Mouse (Mus musculus) embryonic stem cell, embryonic (primary cell): ENCODE data around the gene Kif3a.
"Not testable (repeated sequence)": the region's sequence is repeated elsewhere in the genome, so short reads cannot be mapped to it uniquely, and the experiment has no call there.

Source experiments
- CTCF ChIA-PET, 4 experiments: fragments of 300-600 bp in 2 of 4; fragments of 350-600 bp in 2 of 4; sonication (Branson Sonifier 250); formaldehyde crosslinking; loops; one replicate each; lab custom pipeline; 2022; ENCODE audit warnings: inconsistent platforms in 2 of 4; lab: Charles Lee
- POLR2A ChIA-PET, 4 experiments: fragments of 300-600 bp in 2 of 4; fragments of 350-600 bp in 2 of 4; sonication (Branson Sonifier 250); formaldehyde crosslinking; loops; one replicate each; lab custom pipeline; 2022; ENCODE audit warnings: antibody characterized with exemption in 4 of 4, inconsistent platforms in 1 of 4; lab: Charles Lee

Kif3a gene

DNA sequence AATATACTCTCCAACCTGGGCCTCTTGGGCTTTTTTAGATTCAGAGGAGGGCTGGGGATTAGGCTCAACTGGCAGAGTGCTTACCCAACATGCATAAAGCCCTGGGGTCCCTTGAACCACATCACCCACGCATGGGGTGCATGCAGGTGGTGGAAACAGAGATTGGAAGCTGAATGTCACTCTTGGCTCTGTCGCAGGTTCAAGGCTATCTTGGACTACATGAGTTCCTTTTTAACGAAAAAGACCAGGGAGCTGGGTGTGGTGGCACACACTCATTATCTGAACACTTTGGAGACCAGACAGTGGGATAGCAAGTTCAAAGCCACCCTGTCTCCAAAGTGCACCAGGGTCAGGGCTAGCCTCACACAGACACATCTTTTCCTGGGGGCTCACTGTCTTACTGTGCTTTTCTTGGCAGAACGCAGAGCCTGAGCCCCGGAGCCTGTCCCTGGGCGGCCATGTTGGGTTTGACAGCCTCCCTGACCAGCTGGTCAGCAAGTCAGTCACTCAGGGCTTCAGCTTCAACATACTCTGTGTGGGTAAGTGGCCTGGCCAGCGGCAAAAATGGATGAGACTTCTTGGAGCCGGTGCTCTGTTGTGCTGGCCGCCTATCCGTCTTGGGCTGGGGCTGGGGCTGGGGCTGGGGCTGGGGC lies 35.5 kb upstream of the Kif3a start:
- CTCF ChIA-PET = interaction anchor here in 1 of 4 experiments (0.7 kb wide), 1 partner anchor 96 kb away, joined by 3 read pairs; no protein-coding TSS in a partner anchor
- POLR2A ChIA-PET = no interaction called here

DNA sequence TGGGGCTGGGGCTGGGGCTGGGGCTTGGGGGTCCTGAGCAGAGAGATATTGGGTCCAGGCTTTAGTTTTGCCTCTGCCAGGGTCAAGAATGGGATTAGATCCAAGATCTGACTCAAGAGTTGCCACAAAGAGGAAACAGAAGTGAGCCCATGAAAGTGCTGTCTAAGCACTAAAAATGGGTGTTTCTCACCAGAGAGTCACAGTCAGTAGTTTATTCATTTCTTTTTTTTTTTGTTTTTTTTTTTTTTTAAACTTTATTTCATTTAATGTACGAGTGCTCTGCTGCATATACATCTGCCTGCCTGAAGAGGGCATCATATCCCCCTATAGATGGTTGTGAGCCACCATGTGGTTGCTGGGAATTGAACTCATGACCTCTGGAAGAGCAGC lies 35.0 kb upstream of the Kif3a start:
- ChIA-PET POLR2A (no interaction called here), CTCF (interaction anchor here in 1 of 4 experiments (0.7 kb wide), 1 partner anchor 96 kb away, joined by 3 read pairs; no protein-coding TSS in a partner anchor)

DNA sequence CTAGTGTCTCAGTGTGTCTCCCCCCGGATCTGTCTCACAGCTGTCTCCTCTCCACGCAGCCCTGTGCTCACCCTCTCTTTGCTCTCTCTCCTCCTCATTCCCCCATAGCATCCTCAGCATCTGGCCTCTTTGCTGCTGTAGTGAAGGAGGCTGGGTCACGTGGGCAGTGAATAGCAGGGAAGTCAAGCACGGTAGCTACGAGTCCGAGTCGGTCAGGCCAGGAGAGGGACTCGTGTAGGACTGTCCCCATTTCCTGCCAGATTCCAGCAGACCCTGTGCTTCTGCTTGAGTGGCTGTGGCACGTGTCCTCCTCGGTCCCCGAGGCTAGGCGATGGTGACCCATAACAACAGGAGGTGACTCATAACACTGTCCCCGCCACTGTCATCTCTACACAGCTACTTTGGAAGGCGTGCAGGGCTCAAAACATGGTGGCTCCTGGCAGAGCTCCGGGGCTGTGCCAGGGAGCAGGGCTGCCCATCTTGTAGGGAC lies 28.1 kb upstream of the Kif3a start:
- ChIA-PET CTCF (no interaction called here), POLR2A (interaction anchor here in 1 of 4 experiments (0.7 to 1.1 kb wide), 2 partner anchors 12 to 14 kb away, joined by 4 to 6 read pairs; no protein-coding TSS in a partner anchor)

DNA sequence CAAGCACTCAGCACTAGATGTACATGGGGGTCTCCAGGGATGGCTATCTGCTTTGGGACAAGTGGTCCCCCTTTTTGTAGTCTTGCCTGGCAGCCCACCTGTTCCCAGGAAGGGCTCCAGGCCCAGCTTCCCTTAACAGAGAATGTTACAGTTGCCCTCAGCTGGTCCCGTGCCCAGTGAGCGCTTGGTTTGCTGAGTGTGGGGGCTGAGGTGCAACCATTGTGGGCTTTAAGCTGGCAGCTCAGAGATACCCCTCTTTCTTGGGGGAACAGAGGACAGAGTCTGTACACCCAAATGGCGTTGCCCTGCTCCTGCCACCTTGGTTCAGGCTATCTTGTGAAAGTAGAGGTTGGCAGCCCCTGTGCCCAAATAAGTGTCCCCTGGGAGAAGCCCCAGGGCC lies 26.8 kb upstream of the Kif3a start:
- POLR2A ChIA-PET = no interaction called here
- CTCF ChIA-PET = no interaction called here

DNA sequence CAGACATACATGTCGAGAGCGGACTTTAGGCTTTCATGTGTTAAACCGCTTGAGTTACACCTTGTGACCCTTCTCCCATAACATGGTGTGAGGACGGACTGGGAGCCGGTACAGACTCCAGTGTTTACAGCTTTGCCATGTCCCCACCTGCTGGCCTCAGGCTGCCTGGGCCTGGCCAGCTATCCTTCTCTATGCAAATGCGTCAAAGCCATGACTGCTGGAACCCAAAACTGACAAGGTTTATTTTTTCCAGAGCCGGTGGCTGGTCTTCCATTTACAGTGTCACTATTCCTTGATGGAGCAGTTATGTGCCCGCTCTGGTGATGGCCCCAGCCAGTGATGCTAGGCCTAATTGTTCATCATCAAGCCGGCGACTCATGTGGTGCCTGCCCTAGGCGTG lies 26.0 kb upstream of the Kif3a start:
- CTCF ChIA-PET = interaction anchor here in 1 of 4 experiments (0.6 to 0.7 kb wide), 3 partner anchors 24 to 208 kb away, joined by 4 to 9 read pairs (median 6); no protein-coding TSS in a partner anchor

DNA sequence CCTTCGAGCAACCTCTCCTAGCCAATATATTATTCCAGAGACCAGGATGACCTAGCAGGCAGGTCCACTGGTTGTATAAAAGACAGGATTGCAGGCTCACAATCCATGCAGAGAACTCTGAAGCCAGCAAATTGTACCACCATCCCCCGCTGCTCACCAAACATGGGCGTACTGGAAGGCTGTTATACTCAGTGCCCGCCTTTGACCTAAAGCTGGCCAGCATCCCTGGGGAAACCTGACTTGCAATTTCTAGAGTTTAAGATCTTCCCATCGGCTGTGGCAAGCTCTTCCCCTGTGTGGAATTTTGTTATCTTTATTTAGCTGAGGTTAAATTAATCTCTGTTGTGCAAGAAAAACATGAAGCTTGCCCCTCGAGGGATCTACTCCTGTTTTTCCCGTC lies 24.2 kb upstream of the Kif3a start:
- CTCF ChIA-PET = interaction anchor here in 1 of 4 experiments (0.8 kb wide), 1 partner anchor 76 kb away, joined by 3 read pairs; no protein-coding TSS in a partner anchor
- POLR2A ChIA-PET = interaction anchor here in 2 of 4 experiments (0.8 to 1.1 kb wide), 2 partner anchors 17 to 18 kb away, joined by 3 to 7 read pairs; no protein-coding TSS in a partner anchor

More for the DNA sequence above, 26.0 kb upstream of the Kif3a start:
- POLR2A ChIA-PET = interaction anchor here in 1 of 4 experiments (0.8 kb wide), 1 partner anchor 22 kb away, joined by 3 read pairs; the partner anchor contains the start of gene Sept8

DNA sequence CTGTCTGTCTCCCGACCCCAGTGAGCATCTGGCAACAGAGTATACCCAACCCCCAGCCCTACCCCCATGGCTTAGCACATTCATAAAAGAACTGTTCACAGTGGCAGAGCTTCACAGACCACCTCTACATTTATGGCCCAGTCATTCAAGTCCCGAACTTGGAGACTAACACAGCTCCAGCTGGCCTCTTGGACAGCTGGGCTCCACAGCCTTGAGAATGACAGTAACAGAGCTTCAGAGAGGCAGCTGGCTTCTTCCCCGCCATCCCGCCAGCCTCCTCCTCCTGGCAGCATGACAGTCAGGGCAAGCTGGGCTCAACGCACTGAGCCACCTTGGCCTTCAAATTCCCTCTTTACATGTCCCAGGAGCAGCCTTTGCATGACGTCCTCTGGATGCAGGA lies 20.9 kb upstream of the Kif3a start:
- ChIA-PET CTCF (interaction anchor here in 1 of 4 experiments (0.6 kb wide), 1 partner anchor 96 kb away, joined by 4 read pairs; no protein-coding TSS in a partner anchor), POLR2A (interaction anchor here in 1 of 4 experiments (0.5 kb wide), 1 partner anchor 22 kb away, joined by 3 read pairs; no protein-coding TSS in a partner anchor)

DNA sequence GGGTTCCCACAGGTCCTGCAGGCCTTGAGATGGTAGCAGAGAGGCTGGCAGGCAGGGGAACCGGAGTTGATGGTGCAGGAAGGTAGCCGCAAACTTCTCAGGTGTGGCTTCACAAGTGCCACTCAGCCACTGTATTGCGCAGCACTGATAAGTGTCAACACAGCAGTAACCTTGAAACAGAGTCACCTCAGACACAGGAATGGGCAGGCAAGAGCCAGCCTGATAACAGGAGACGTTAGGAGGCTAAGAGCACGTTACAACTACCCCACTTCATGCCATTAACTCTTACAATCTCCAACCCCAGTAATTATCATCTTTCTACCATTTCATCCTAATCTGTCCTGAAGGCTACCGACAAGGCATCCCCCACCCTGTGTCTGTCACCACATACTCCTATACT lies 19.6 kb upstream of the Kif3a start:
- ChIA-PET CTCF (interaction anchor here in 1 of 4 experiments (0.5 kb wide), 1 partner anchor 141 kb away, joined by 3 read pairs; no protein-coding TSS in a partner anchor), POLR2A (no interaction called here)

DNA sequence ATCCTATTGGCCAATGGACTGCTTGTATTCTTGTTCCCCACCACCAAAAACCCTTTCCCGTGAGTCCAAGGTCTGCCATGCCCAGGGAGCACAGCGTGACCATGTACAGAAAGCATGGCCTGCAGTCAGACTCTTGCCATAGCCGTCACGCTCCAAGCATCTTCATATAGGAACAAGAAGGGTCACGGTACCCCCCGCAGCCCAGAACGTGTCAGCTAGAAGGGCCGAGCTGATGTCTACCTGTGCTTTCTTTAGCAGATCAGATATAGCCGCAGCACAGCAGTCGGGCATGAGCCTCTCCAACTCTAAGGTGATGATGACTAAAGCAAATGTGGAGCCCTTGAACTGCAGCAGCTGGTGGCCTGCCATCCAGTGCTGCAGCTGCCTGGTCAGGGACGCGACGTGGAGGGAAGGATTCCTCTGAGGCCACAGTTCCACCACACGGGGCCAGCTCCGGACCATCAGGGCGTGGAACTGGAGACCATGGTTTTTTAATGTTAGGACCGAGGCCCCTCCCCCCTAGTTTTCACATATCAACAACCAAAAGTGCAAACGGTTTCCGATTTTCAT lies 19.1 kb upstream of the Kif3a start:
- POLR2A ChIA-PET = no interaction called here
- CTCF ChIA-PET = interaction anchor here in 2 of 4 experiments (0.5 to 0.7 kb wide), 2 partner anchors 114 to 140 kb away, joined by 3 read pairs; no protein-coding TSS in a partner anchor

DNA sequence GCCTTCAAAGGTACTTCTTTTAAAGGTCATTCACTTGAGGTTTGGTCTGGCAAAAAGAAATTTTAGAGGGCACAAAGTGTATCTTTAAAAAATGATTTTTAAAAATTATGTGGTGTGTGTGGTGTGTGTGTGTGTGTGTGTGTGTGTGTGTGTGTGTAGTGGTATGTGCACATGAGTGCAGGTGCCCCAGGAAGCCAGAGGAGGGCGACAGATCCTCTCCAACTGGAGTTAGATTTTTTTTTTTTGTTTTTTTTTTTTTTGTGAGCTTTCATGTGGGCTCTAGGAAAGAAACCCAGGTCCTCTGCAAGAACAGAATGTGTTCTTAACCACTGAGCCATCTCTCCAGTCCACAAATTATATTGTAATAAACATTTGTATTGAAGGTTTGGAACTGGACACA lies 16.5 kb upstream of the Kif3a start:
- POLR2A ChIA-PET = interaction anchor here in 2 of 4 experiments (0.6 to 1.3 kb wide), 4 partner anchors 16 to 562 kb away, joined by 3 to 5 read pairs (median 4); partner anchors contain the start of gene Rad50 (in 1 of the 2)
- CTCF ChIA-PET = interaction anchor here in 3 of 4 experiments (0.6 to 1.9 kb wide), 7 partner anchors 13 to 187 kb away, joined by 3 to 7 read pairs (median 5); partner anchors contain the start of gene Kif3a (in 1 of the 3)

DNA sequence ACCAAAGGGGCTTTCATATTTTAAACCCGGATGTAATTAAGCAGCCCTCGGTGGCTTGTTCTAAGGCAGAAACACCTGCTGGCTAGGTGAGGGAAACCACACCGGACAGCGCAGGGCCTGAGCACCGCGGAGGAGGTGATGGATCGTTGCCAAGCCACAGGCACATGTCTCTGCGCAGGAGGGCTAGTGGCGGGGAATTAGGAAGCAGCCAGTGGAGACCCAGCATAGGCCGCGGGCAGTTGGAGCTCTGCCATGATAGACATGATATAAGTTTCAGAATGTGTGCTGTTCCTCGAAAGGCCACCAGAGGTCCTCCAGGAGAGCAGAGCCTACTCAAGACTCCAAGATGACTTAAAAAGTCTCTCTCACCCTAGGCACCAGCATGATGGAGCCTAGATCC lies 15.4 kb upstream of the Kif3a start:
- POLR2A ChIA-PET = interaction anchor here in 1 of 4 experiments (0.6 kb wide), 1 partner anchor 13 kb away, joined by 4 read pairs; no protein-coding TSS in a partner anchor
- CTCF ChIA-PET = interaction anchor here (0.5 to 1.9 kb wide), 16 partner anchors 14 to 1838 kb away, joined by 3 to 7 read pairs (median 4); partner anchors contain the start of genes Gm9837 (in 1 of the 4) and Kif3a (in 1 of the 4)

DNA sequence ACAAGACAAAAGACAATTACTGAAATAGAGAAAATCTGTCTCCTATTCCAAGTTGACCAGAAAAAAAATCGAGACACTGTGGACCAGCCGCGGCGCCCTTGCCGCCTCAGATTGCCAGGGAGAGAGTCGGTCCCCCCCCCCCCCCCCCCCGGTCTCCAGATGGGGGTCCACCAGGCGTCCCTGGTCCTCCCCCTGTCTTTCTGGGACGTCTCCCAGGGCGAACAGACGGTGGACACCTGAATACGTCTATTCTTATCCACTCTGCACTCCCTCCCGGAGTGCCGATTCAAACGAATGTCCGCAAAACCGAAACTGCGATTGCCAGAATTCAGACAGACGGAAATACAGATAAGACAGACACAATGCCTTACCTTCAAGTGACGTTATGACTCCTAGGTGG lies 10.7 kb upstream of the Kif3a start:
- CTCF ChIA-PET, POLR2A ChIA-PET: not testable (repeated sequence)

DNA sequence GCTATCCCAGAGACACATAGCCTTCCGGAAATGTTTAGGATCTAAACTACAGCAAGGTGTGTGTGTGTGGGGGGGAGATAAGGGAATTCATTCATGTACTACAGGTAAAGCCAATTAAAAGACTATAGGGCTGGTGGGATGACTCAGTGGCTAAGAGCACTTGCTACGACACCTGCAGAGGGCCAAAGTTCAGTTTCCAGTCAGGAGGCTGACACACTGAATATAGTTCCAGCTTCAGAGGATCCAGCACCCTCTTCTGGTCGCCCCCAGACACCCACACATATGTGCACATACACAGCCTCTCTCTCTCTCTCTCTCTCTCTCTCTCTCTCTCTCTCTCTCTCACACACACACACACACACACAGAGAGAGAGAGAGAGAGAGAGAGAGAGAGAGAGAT lies 9.2 kb upstream of the Kif3a start:
- POLR2A ChIA-PET = not testable (repeated sequence)
- CTCF ChIA-PET = interaction anchor here in 1 of 4 experiments (0.6 kb wide), 1 partner anchor 246 kb away, joined by 3 read pairs; no protein-coding TSS in a partner anchor

DNA sequence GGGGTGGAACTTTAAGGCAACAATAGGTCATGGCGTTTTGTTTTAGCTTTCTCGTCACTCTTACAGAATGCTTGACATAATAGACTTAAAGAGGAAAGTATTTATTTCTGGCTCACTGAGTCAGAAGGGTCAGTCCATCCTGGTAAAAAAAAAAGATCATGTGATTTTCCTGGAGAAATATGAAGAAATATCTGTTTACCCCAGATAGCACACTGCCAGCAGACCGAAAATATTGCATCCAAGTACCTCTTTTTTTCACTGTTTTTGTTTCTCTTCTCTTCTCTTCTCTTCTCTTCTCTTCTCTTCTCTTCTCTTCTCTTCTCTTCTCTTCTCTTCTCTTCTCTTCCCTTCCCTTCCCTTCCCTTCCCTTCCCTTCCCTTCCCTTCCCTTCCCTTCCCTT lies 7.2 kb upstream of the Kif3a start:
- CTCF ChIA-PET, POLR2A ChIA-PET: not testable (repeated sequence)

DNA sequence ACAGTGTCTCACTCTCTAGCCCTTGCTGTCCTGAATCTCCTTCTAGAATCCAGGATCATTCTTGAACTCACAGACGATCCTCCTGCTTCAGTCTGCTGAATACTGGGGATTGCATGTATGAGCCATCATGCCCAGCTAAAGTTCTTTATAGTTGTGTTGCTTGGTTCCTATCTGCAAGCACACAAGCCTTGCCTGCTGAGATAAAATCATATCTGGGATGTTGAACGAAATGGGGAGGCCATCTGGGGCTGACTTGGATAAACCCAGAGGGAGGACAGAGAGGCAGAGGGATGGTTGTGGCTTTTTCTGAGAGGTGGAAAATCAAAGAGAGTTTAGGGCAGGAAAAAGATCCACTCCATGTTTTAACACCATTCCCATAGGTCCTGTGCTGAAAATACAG lies 5.2 kb upstream of the Kif3a start:
- ChIA-PET POLR2A (no interaction called here), CTCF (no interaction called here)

DNA sequence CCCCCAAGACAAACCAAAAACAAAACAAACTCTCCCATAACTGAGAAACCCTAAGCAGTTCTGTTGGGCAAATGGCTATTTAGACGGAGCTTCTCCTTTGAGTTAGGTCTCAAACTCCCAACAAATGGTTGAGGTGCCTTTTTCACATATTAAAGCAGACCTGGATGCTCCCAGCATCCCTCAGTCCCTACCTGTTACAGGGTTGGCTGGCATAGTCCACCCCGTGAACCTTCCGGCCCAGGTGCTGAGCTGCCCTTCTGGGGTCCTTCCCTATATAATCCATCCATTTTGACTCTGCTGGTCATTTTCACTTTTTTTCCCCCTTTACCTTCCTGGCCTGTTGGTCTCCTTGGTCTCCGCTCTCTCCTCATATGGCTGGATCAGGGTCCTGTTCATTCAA lies 533 bp upstream of the Kif3a start:
- CTCF ChIA-PET = interaction anchor here in 3 of 4 experiments (0.6 to 1.2 kb wide), 10 partner anchors 15 to 1016 kb away, joined by 3 to 15 read pairs (median 4); partner anchors contain the start of gene Gm9837 (in 1 of the 3)

DNA sequence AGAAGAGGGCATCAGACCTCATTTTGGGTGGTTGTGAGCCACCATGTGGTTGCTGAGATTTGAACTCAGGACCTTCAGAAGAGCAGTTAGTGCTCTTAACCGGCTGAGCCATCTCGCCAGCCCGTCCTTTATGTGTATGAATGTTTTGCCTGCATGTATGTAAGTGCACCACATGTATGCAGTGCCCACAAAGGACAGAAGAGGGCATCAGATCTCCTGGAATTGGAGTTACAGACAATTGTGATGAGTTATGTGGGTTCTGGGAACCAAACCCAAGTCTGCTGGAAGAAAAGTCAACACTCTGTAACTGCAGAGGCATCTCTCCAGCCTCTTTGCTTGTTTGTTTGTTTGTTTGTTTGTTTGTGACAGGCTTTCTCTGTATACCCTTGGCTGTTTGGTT lies 13.4 kb downstream of the Kif3a start:
- ChIA-PET POLR2A (no interaction called here), CTCF (no interaction called here)

More for the DNA sequence above, 533 bp upstream of the Kif3a start:
- POLR2A ChIA-PET = interaction anchor here in 3 of 4 experiments (0.6 to 1.8 kb wide), 11 partner anchors 9 to 273 kb away, joined by 3 to 5 read pairs (median 4); partner anchors contain the start of genes Gdf9 (in 1 of the 3), Gm9945 (in 1 of the 3), Sowaha (in 1 of the 3) and Uqcrq (in 1 of the 3)

DNA sequence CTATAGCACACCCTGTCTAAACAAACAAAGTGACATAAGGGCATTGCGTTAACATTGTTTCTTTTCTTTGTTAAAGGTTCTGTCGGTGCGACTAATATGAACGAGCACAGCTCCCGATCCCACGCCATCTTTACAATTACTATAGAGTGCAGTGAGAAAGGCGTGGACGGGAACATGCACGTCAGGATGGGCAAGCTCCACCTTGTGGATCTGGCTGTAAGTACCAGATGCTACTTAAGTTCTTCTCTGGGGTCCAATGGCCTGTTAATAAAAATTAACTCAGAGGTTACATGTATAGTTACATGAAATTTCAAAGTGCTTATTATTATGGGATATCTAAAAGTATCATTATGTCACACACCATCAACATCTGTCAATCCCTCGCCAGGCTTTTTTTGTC lies 16.0 kb downstream of the Kif3a start:
- ChIA-PET CTCF (interaction anchor here in 1 of 4 experiments (1.0 to 1.1 kb wide), 2 partner anchors 18 to 154 kb away, joined by 3 read pairs; no protein-coding TSS in a partner anchor), POLR2A (interaction anchor here in 1 of 4 experiments (0.7 to 1.3 kb wide), 3 partner anchors 14 to 29 kb away, joined by 3 to 5 read pairs (median 3); partner anchors contain the start of gene Kif3a)
